Mouse (Mus musculus): ENCODE data around the gene Hs6st1. TPM values are rescaled to one million over a fixed set of nuclear protein-coding genes. Genes with fewer than 3 reads are reported as not detected.

Gene Hs6st1
- polyA plus RNA-seq, 1 experiment from 2014 or later = 12.0 TPM

DNA sequence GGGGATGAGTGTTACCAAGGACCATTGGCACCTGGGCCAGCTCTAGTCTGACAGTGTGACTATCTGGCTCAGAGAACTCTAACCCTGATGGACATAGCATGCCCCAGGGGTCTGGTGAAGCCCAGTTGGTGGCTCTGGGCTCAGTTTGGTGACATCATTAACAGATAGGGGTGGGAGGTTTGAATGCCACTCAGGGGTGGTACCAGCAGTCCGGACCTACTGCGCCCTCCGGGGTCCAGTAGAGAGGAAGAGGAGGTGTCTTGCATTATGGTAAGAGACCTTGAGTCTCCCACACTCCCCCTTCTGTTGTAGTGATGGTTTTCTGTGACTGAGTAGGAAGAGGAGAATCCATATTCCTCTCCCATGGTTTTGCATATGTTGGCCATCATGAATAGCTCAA is 3.4 kb downstream of the Hs6st1 start:
- Histone ChIP-seq H3K9me3 (no peaks in the 10 kb centered on the region), H3K36me3 (peaks cover 27% of the 10 kb centered on the region), H3K9ac (replicated peaks) (no peak overlapping the region), H3K4me1 (replicated peaks) (peaks cover 52% of the 10 kb centered on the region), H3K4me2 (peak overlapping the region; percentile 97), H3K4me3 (replicated peaks) (no peak overlapping the region), H3K27ac (no peak overlapping the region), H3K27me3 (peaks cover 17% of the 10 kb centered on the region)
- no peak for ATAC-seq (ENCODE audit: insufficient number of reproducible peaks, insufficient read depth, low FRiP score, low TSS enrichment, low read depth)
- WGBS = 95% methylated on average over 3 of the region's 3 CpGs

DNA sequence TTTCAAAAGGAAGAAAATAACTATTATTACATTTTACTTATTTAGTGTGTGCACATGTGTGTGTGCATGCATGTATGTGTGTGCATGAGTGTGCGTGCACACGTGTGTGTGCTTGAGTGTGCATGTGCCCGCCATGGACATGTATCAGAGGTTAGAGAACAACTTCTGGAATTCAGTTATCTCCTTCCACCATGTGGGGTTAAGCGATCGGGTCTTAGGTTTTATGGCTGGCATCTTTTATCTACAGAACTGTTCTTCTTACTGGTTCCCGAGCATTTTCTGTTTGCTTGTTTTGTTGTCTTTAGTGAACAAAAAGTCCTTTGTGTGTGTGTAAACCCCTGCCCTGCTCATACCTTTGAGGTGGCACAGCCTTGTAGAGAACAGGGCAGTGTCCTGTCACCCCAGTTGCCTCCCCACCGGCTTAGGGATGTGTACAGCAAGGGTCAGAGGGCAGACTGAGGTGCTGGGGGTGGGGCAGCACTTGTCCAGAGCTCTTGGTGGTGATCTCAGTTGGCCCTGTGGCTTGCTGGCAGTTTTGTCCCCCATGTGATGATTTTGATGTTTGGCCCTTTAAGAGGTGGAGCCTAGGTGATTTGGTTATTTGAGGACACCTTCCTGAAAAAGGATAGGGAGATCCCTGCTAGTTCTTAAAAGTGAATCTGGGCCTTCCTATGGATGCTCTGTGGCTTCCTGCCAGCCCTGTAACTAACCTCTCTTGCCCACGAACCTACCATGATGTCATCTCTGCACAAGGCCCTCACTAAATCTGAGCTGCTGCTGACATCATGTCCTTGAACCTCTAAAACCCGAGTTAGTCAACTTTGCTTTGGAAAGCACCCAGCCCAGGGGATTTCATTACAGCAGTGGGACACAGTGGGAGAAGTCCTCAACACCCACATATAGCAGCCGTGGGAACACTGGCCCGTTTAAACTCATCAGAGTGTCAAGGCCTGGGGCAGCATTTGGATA is 4.7 kb downstream of the Hs6st1 start:
- H3K9ac ChIP-seq (replicated peaks) = no peak overlapping the region
- H3K27ac ChIP-seq = no peak overlapping the region
- peaks cover 54% of the 10 kb centered on the region for H3K4me1 ChIP-seq (replicated peaks)
- no peak for ATAC-seq (ENCODE audit: insufficient number of reproducible peaks, insufficient read depth, low FRiP score, low TSS enrichment, low read depth)
- H3K27me3 ChIP-seq = peaks cover 11% of the 10 kb centered on the region
- H3K36me3 ChIP-seq = peaks cover 29% of the 10 kb centered on the region
- no peak overlapping the region for H3K4me3 ChIP-seq (replicated peaks)
- H3K4me2 ChIP-seq = peak overlapping the region; percentile 13; the same call in 1 of the 2 replicates
- no peaks in the 10 kb centered on the region for H3K9me3 ChIP-seq
- 69% methylated on average over 11 of the region's 11 CpGs for WGBS

DNA sequence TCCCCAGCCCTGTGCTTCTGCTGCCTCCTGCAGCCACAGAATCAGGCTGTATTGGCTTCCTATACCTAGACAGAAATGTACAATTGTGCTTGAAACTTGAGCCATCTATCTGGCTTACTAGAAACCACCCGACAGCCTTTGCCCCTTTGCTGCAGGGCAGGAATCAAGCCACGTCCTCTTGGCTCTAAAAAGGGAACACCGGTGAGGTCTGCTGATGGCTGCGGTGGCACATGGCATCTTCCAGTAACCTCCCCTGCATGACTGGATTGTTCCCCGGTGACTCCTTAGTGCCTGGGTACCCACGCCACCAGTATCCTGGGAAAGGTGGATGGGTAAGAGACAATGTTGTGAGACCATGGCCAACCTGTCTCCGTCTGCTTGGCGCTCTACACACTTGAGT is 5.4 kb downstream of the Hs6st1 start:
- peaks cover 56% of the 10 kb centered on the region for H3K4me1 ChIP-seq (replicated peaks)

DNA sequence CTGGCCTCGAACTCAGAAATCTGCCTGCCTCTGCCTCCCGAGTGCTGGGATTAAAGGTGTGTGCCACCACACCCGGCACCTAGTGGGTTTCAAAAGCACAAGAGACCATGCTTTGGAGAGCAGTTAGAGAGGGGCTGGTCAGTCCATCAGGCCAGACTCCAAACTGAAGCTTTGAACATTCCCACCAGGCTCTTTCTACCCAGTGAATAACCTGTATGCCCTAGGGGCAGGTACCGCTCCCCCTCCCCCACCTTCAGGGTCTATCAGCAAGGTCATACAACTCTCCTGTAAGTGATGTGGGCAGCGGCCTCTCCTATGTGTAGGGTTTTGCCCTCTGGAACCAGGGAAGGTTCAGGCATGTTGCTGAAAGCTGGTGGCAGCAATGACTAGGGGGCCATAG is 6.0 kb downstream of the Hs6st1 start:
- no peak for ATAC-seq (ENCODE audit: insufficient number of reproducible peaks, insufficient read depth, low FRiP score, low TSS enrichment, low read depth)
- H3K27ac ChIP-seq = no peak overlapping the region
- H3K36me3 ChIP-seq = peaks cover 33% of the 10 kb centered on the region
- H3K9ac ChIP-seq (replicated peaks) = no peak overlapping the region
- peaks cover 58% of the 10 kb centered on the region for H3K4me1 ChIP-seq (replicated peaks)
- H3K4me3 ChIP-seq (replicated peaks) = no peak overlapping the region
- H3K9me3 ChIP-seq = no peaks in the 10 kb centered on the region
- no peak overlapping the region for H3K4me2 ChIP-seq
- WGBS = 93% methylated on average over 5 of the region's 5 CpGs
- peaks cover 7% of the 10 kb centered on the region for H3K27me3 ChIP-seq

More for the DNA sequence above, 5.4 kb downstream of the Hs6st1 start:
- Histone ChIP-seq H3K4me2 (no peak overlapping the region), H3K27me3 (peaks cover 11% of the 10 kb centered on the region), H3K9ac (replicated peaks) (no peak overlapping the region), H3K27ac (no peak overlapping the region), H3K4me3 (replicated peaks) (no peak overlapping the region), H3K36me3 (peaks cover 33% of the 10 kb centered on the region), H3K9me3 (no peaks in the 10 kb centered on the region)
- WGBS = 79% methylated on average over 8 of the region's 8 CpGs
- ATAC-seq (ENCODE audit: insufficient number of reproducible peaks, insufficient read depth, low FRiP score, low TSS enrichment, low read depth) = no peak

DNA sequence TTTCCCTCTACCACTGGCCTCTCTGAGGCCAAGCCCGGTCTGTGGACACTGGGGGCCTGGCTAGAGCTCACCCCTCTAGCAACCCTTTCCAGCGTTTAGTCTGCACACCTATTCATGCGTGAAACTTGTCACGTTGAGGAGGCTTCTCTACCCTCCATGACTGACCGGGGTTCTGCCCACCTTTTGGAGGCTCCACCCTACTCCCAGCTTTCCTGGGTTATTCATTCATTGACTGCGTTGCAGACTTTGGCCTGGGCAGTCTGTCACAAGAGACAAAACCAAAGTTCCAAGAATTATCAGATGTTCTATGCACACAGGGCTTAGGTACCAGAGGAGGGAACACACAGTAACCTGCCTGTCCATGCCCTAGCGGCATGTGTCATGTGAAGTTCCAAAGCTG is 6.8 kb downstream of the Hs6st1 start:
- Histone ChIP-seq H3K9me3 (no peaks in the 10 kb centered on the region), H3K4me1 (replicated peaks) (peaks cover 58% of the 10 kb centered on the region), H3K4me3 (replicated peaks) (no peak overlapping the region), H3K36me3 (peaks cover 33% of the 10 kb centered on the region), H3K27me3 (no peaks in the 10 kb centered on the region), H3K9ac (replicated peaks) (no peak overlapping the region), H3K4me2 (no peak overlapping the region), H3K27ac (no peak overlapping the region)
- WGBS = 89% methylated on average over 7 of the region's 7 CpGs
- ATAC-seq (ENCODE audit: insufficient number of reproducible peaks, insufficient read depth, low FRiP score, low TSS enrichment, low read depth) = no peak

DNA sequence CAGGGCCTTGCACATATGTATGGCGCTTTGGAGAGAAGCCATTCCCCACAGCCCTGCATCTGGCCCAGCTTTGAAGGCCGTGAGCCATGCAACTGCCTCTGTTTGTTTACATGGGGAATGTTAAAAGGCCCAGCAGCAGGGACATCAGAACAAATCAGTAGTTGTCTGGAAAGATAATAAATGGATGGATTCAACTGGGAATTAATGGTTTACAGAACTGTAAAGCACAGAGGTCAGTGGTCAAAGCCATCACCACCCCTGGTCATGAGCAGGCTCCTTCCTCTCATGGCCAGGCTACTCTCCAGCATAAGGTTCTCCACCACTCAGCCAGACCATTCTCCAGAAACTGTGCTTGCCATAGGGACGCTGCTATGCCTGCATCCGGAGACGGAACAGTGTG is 7.5 kb downstream of the Hs6st1 start:
- peaks cover 58% of the 10 kb centered on the region for H3K4me1 ChIP-seq (replicated peaks)
- H3K9me3 ChIP-seq = no peaks in the 10 kb centered on the region
- no peak overlapping the region for H3K4me3 ChIP-seq (replicated peaks)
- H3K27ac ChIP-seq = no peak overlapping the region
- H3K9ac ChIP-seq (replicated peaks) = no peak overlapping the region
- H3K4me2 ChIP-seq = no peak overlapping the region
- 72% methylated on average over 5 of the region's 5 CpGs for WGBS
- H3K36me3 ChIP-seq = peaks cover 33% of the 10 kb centered on the region
- ATAC-seq (ENCODE audit: insufficient number of reproducible peaks, insufficient read depth, low FRiP score, low TSS enrichment, low read depth) = no peak
- H3K27me3 ChIP-seq = no peaks in the 10 kb centered on the region

DNA sequence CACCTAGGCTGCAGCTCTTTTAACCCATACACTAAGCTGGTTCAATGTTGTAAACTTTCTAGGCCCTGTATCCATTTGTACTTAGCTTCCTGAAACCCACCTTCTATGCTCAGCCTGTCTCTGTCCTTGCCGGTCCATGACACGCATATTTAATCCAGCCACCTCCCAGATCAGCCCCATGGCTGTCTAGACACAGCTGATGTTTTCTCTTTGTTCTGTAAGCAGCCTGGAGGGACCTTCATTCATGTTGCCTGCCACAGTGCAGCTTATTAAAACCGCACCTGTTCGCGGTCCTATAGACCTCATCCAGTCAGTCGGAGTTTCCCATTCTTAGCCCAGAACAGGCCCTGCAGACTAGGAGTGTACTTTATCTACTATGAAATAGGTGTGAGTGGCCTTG is 8.9 kb downstream of the Hs6st1 start:
- Histone ChIP-seq H3K27ac (no peak overlapping the region), H3K9me3 (no peaks in the 10 kb centered on the region), H3K27me3 (no peaks in the 10 kb centered on the region), H3K4me2 (no peak overlapping the region), H3K4me3 (replicated peaks) (no peak overlapping the region), H3K9ac (replicated peaks) (no peak overlapping the region), H3K4me1 (replicated peaks) (peaks cover 50% of the 10 kb centered on the region), H3K36me3 (peaks cover 36% of the 10 kb centered on the region)
- WGBS = 87% methylated on average over 6 of the region's 6 CpGs
- no peak for ATAC-seq (ENCODE audit: insufficient number of reproducible peaks, insufficient read depth, low FRiP score, low TSS enrichment, low read depth)

DNA sequence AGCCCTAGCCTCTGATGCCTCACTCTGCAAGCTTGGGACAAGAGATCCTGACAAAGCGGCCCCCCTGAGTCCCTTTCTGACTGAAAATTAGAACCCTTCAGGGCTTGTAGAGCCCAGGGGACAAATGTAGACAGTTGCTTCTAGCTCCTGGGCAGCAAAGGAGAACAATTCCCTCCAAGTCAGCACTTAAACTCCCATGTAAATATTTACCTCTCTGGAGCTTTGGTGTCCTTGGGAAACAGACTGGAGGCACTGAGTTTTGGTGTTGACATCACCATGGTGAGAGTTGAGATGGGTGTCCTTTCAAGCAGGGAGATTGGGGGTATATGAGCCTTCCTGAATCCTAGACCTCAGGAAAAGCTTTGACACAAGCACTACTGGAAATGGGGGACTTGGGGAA is 10.1 kb downstream of the Hs6st1 start:
- 97% methylated on average over 1 of the region's 1 CpGs for WGBS

DNA sequence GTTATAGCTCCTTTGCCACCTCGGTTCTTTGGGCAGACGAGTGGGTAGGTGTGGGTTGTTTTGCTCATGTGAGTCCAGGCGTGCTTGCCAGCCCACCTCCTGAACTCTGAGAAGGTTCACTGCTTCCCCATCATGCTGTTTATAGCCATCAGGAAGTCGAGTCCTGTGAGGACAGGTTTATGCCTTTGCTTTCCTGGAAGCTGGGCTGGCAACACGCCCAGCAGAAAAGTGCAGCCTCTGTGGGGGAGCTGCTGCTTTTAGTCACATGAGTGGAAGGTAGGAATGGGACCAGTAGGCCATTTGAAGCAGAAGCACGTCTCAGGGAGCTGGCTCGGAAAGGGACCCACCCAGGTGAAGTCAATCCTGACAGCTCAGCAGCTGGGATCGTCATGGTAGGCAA is 11.5 kb downstream of the Hs6st1 start:
- peak; percentile 45; the same call in 1 of the 2 replicates for ATAC-seq (ENCODE audit: insufficient number of reproducible peaks, insufficient read depth, low FRiP score, low TSS enrichment, low read depth)
- Histone ChIP-seq H3K27me3 (no peaks in the 10 kb centered on the region), H3K27ac (peak overlapping the region; percentile 50; the same call in 1 of the 2 replicates), H3K9ac (replicated peaks) (no peak overlapping the region), H3K4me1 (replicated peaks) (peaks cover 31% of the 10 kb centered on the region), H3K4me3 (replicated peaks) (no peak overlapping the region), H3K36me3 (peaks cover 34% of the 10 kb centered on the region), H3K4me2 (no peak overlapping the region), H3K9me3 (no peaks in the 10 kb centered on the region)
- 38% methylated on average over 8 of the region's 8 CpGs for WGBS

More for the DNA sequence above, 10.1 kb downstream of the Hs6st1 start:
- Histone ChIP-seq H3K9ac (replicated peaks) (no peak overlapping the region), H3K27ac (no peak overlapping the region), H3K9me3 (no peaks in the 10 kb centered on the region), H3K27me3 (no peaks in the 10 kb centered on the region), H3K36me3 (peaks cover 36% of the 10 kb centered on the region), H3K4me3 (replicated peaks) (no peak overlapping the region), H3K4me1 (replicated peaks) (peaks cover 40% of the 10 kb centered on the region), H3K4me2 (no peak overlapping the region)
- ATAC-seq (ENCODE audit: insufficient number of reproducible peaks, insufficient read depth, low FRiP score, low TSS enrichment, low read depth) = no peak

DNA sequence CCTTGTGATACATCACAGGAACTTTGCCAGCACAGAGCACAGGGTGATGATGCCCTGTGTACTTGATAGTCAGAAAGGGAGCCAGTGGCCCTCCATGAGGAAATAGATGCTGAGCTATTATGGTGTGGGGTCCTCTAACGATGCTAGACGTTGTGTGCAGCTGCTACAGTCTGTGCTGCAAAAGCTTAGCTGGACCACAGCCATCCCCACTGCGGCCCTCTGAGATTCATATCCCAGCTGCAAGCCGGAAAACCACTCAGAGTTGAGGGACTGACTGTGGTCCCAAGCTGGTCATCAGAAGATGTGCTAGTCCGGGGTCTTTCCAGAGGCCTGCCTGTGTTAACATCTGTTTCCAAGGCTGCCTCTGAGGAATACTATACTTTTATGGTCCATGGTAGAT is 12.8 kb downstream of the Hs6st1 start:
- H3K9ac ChIP-seq (replicated peaks) = no peak overlapping the region
- no peak for ATAC-seq (ENCODE audit: insufficient number of reproducible peaks, insufficient read depth, low FRiP score, low TSS enrichment, low read depth)
- H3K4me3 ChIP-seq (replicated peaks) = no peak overlapping the region
- no peaks in the 10 kb centered on the region for H3K27me3 ChIP-seq
- peaks cover 31% of the 10 kb centered on the region for H3K4me1 ChIP-seq (replicated peaks)
- H3K9me3 ChIP-seq = no peaks in the 10 kb centered on the region
- no peak overlapping the region for H3K4me2 ChIP-seq
- H3K27ac ChIP-seq = no peak overlapping the region
- H3K36me3 ChIP-seq = peaks cover 31% of the 10 kb centered on the region; the same call in 1 of the 2 replicates
- WGBS = 67% methylated on average over 5 of the region's 5 CpGs

DNA sequence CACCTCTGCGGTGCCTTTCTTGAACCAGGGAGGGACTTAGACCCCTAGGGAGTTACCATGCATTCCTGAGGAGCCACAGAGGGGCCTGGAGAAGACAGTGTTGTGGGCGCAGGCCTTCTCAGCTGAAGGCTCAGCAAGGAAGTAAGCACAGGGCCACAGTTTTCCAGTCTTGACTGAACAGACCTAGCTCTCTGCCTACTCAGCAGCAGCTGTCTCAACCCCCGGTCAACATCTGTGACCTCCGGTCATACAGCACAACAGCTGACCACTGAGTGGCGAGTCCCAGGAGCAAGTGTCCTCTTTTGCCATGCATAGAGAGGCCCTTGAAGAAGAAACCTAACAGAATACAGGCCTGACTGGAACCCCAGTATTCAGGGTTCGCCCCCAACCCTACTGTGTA is 14.0 kb downstream of the Hs6st1 start:
- H3K4me3 ChIP-seq (replicated peaks) = no peak overlapping the region
- peaks cover 39% of the 10 kb centered on the region; the same call in 1 of the 2 replicates for H3K36me3 ChIP-seq
- no peaks in the 10 kb centered on the region for H3K9me3 ChIP-seq
- H3K9ac ChIP-seq (replicated peaks) = no peak overlapping the region
- peaks cover 29% of the 10 kb centered on the region for H3K4me1 ChIP-seq (replicated peaks)
- no peak overlapping the region for H3K4me2 ChIP-seq
- H3K27me3 ChIP-seq = no peaks in the 10 kb centered on the region
- WGBS = 88% methylated on average over 6 of the region's 6 CpGs
- no peak overlapping the region for H3K27ac ChIP-seq
- ATAC-seq (ENCODE audit: insufficient number of reproducible peaks, insufficient read depth, low FRiP score, low TSS enrichment, low read depth) = no peak

Data from limb, embryonic 12.5 days (tissue).